Mouse (Mus musculus): ENCODE data around the gene Plek. TPM values are rescaled to one million over a fixed set of nuclear protein-coding genes. Genes with fewer than 3 reads are reported as not detected.
"Not testable (repeated sequence)": the region's sequence is repeated elsewhere in the genome, so short reads cannot be mapped to it uniquely, and the experiment has no call there.

Plek gene
- polyA plus RNA-seq, 1 experiment from 2014 or later: 3.0 TPM

DNA sequence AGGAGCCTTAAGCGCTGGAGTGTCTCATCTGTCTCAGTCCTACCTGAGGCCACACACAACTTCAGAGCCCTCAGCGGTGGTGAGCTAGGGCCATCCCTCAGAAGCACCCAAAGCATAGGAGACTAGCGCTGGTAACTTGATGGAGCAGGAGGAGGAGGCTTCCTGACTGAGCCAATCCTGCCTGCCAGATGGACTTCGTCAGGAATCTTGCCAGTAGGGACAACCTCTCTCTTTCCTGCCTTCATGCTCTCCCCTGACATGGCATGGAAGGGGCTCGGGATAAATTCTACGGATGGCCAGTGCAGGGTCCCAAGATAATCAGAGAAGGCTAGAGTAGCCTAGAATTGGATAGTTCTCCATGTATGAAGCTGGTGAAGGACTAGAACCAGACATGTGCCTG lies 29.0 kb downstream of the Plek start:
- H3K36me3 ChIP-seq: no peaks in the 10 kb centered on the region
- no peaks in the 10 kb centered on the region for H3K27me3 ChIP-seq
- H3K9ac ChIP-seq: no peak overlapping the region
- H3K4me3 ChIP-seq: no peak overlapping the region
- no peaks in the 10 kb centered on the region for H3K9me3 ChIP-seq (replicated peaks)
- no peak for ATAC-seq (replicated peaks; ENCODE audit: insufficient number of reproducible peaks, insufficient read depth, low FRiP score, low read depth)
- H3K27ac ChIP-seq: no peak overlapping the region
- no peaks in the 10 kb centered on the region for H3K4me1 ChIP-seq (replicated peaks)
- no peak overlapping the region for H3K4me2 ChIP-seq
- WGBS: 64% methylated on average over 6 of the region's 6 CpGs

- Histone ChIP-seq H3K27ac (no peak overlapping the region), H3K9ac (no peak overlapping the region), H3K27me3 (no peaks in the 10 kb centered on the region), H3K4me1 (replicated peaks) (no peaks in the 10 kb centered on the region), H3K4me3 (no peak overlapping the region), H3K9me3 (replicated peaks) (no peaks in the 10 kb centered on the region), H3K4me2 (no peak overlapping the region), H3K36me3 (no peaks in the 10 kb centered on the region)
- no peak for ATAC-seq (replicated peaks; ENCODE audit: insufficient number of reproducible peaks, insufficient read depth, low FRiP score, low read depth)
- 88% methylated on average over 7 of the region's 7 CpGs for WGBS
Observed at GRCm38 (mm10) chr11:17019328-17019727, 32.9 kb downstream of the Plek start.

GRCm38 (mm10) chr11:17012948-17013347 lies 39.2 kb downstream of the Plek start:
- Histone ChIP-seq H3K36me3 (no peaks in the 10 kb centered on the region), H3K9ac (no peak overlapping the region), H3K27ac (no peak overlapping the region), H3K4me2 (no peak overlapping the region), H3K9me3 (replicated peaks) (no peaks in the 10 kb centered on the region), H3K4me1 (replicated peaks) (no peaks in the 10 kb centered on the region), H3K27me3 (no peaks in the 10 kb centered on the region), H3K4me3 (no peak overlapping the region)
- ATAC-seq (replicated peaks; ENCODE audit: insufficient number of reproducible peaks, insufficient read depth, low FRiP score, low read depth): no peak

GRCm38 (mm10) chr11:17008498-17008941 lies 43.7 kb downstream of the Plek start:
- no peak overlapping the region for H3K4me3 ChIP-seq
- no peak for ATAC-seq (replicated peaks; ENCODE audit: insufficient number of reproducible peaks, insufficient read depth, low FRiP score, low read depth)
- no peaks in the 10 kb centered on the region for H3K36me3 ChIP-seq
- no peak overlapping the region for H3K9ac ChIP-seq
- no peak overlapping the region for H3K27ac ChIP-seq
- no peak overlapping the region for H3K4me2 ChIP-seq
- H3K27me3 ChIP-seq: no peaks in the 10 kb centered on the region
- no peaks in the 10 kb centered on the region for H3K9me3 ChIP-seq (replicated peaks)
- WGBS: 53% methylated on average over 7 of the region's 7 CpGs
- H3K4me1 ChIP-seq (replicated peaks): no peaks in the 10 kb centered on the region

GRCm38 (mm10) chr11:17007517-17008173 lies 44.5 kb downstream of the Plek start:
- Histone ChIP-seq H3K4me2 (no peak overlapping the region), H3K36me3 (no peaks in the 10 kb centered on the region), H3K4me1 (replicated peaks) (no peaks in the 10 kb centered on the region), H3K4me3 (no peak overlapping the region), H3K9ac (no peak overlapping the region), H3K9me3 (replicated peaks) (no peaks in the 10 kb centered on the region), H3K27ac (no peak overlapping the region), H3K27me3 (no peaks in the 10 kb centered on the region)
- WGBS: 76% methylated on average over 5 of the region's 5 CpGs
- ATAC-seq (replicated peaks; ENCODE audit: insufficient number of reproducible peaks, insufficient read depth, low FRiP score, low read depth): no peak

GRCm38 (mm10) chr11:17006526-17006925 lies 45.7 kb downstream of the Plek start:
- ATAC-seq (replicated peaks; ENCODE audit: insufficient number of reproducible peaks, insufficient read depth, low FRiP score, low read depth); H3K27ac ChIP-seq; H3K4me2 ChIP-seq; H3K9me3 ChIP-seq (replicated peaks); H3K36me3 ChIP-seq; H3K4me3 ChIP-seq; H3K4me1 ChIP-seq (replicated peaks); H3K9ac ChIP-seq; H3K27me3 ChIP-seq: not testable (repeated sequence)
- 82% methylated on average over 3 of the region's 3 CpGs for WGBS

GRCm38 (mm10) chr11:17004899-17005846 lies 47.0 kb downstream of the Plek start:
- Histone ChIP-seq H3K36me3 (no peaks in the 10 kb centered on the region), H3K27ac (no peak overlapping the region), H3K4me1 (replicated peaks) (no peaks in the 10 kb centered on the region), H3K9me3 (replicated peaks) (no peaks in the 10 kb centered on the region), H3K4me2 (no peak overlapping the region), H3K9ac (no peak overlapping the region), H3K27me3 (no peaks in the 10 kb centered on the region), H3K4me3 (no peak overlapping the region)
- WGBS: 59% methylated on average over 4 of the region's 4 CpGs
- no peak for ATAC-seq (replicated peaks; ENCODE audit: insufficient number of reproducible peaks, insufficient read depth, low FRiP score, low read depth)

DNA sequence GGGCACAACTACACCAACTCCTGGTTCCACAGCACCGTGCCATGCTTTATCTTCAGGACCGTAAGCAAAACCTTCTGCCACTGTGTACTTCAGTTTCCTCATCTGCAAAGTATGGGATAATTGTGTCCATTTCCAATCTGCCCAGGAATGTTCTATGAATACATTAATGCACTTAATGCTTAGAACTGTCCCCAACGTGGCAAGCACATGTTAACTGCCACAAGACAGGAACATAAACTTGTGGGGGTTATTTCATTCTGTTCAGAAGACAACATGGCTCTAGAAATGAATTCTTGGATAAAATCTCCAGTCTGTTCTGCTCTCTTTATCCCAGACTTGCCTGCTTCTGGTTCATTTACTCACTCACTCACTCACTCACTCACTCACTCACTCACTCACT lies 48.4 kb downstream of the Plek start:
- H3K9me3 ChIP-seq (replicated peaks): no peaks in the 10 kb centered on the region
- ATAC-seq (replicated peaks; ENCODE audit: insufficient number of reproducible peaks, insufficient read depth, low FRiP score, low read depth): no peak
- no peak overlapping the region for H3K27ac ChIP-seq
- no peaks in the 10 kb centered on the region for H3K27me3 ChIP-seq
- no peak overlapping the region for H3K4me2 ChIP-seq
- no peak overlapping the region for H3K4me3 ChIP-seq
- no peaks in the 10 kb centered on the region for H3K36me3 ChIP-seq
- no peaks in the 10 kb centered on the region for H3K4me1 ChIP-seq (replicated peaks)
- H3K9ac ChIP-seq: no peak overlapping the region
- WGBS: 74% methylated on average over 3 of the region's 3 CpGs

DNA sequence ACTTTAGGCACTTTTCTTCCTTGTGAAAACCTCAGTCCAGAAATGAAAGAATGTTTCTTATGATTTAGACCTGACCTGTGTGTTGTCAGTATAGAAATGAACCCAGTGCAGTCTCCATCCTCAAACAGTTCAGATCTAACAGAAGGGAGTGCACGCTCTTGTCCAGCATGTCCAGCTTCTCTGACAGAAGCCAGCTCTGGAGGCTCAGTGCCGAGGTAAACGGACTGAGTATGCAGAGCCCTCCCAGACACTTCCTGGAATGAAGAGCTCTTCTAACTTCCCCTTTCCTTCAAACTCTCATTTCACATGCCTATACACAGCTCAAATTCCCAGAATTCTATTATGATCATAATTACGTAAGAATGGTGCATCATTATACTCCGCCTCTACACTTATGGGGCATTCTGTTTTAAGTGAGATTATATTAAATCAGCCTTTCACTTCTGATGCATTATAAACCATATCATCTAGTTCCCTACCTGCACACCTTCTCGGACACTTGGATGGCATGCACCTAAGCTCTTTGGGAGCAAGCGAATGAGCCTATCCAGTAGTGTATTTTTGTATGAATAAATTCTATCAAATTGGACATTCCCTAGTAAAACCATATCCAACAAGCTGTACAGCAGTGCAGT lies 49.3 kb downstream of the Plek start:
- no peak overlapping the region for H3K4me3 ChIP-seq
- H3K27me3 ChIP-seq: no peaks in the 10 kb centered on the region

DNA sequence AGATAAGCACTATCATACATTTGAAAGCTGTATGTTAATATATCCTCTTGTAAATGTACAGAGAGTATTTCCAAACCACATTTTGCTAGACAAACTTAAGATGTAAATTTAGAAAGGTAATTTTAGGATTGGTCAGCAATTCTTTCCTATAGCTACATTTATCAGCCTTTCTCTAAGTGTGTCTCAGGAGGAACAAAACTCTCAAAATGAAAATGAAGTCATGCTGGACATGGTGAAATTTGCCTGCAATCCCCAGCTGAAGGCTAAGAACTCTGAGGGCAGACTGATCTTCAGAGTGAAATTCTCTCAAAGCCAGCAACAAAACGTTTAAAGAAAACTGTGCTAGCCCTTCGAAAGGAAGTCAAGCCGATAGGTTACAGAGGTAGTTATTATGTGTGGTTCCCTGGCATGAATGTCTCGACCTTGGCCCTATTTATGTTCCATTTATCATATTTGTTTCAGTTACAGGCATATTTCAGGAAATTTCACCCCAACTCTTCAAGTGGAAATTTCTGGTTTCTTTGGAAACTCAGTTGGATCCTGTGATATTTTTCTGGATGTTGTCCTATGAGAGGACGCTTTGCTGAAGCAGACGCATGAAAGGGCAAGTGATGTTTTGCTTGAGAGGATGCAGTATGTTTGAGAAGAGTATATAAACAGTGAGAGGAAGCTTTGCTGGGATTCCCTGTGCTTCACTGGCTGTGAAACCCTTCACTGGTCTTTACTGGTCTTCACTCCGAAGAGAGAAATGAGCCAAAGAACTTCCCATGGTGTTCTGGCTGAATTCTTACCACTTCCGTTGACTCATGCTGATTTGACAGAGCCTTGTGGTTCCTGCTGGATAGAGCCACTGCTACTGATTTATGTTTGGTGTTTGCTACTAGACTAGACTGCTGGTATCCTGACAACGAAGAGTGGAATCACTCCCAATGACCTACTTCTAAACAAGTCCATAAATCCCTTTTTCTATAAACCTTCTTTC lies 51.5 kb downstream of the Plek start:
- WGBS: 68% methylated on average over 9 of the region's 9 CpGs
- Histone ChIP-seq H3K4me1 (replicated peaks) (no peaks in the 10 kb centered on the region), H3K9ac (no peak overlapping the region), H3K27ac (no peak overlapping the region), H3K4me3 (no peak overlapping the region), H3K27me3 (no peaks in the 10 kb centered on the region), H3K9me3 (replicated peaks) (no peaks in the 10 kb centered on the region), H3K4me2 (no peak overlapping the region), H3K36me3 (no peaks in the 10 kb centered on the region)
- no peak for ATAC-seq (replicated peaks; ENCODE audit: insufficient number of reproducible peaks, insufficient read depth, low FRiP score, low read depth)

More for the DNA sequence above, 49.3 kb downstream of the Plek start:
- WGBS: 71% methylated on average over 7 of the region's 7 CpGs
- Histone ChIP-seq H3K27ac (no peak overlapping the region), H3K9ac (no peak overlapping the region), H3K9me3 (replicated peaks) (no peaks in the 10 kb centered on the region), H3K36me3 (no peaks in the 10 kb centered on the region), H3K4me2 (no peak overlapping the region), H3K4me1 (replicated peaks) (no peaks in the 10 kb centered on the region)
- no peak for ATAC-seq (replicated peaks; ENCODE audit: insufficient number of reproducible peaks, insufficient read depth, low FRiP score, low read depth)

- no peak overlapping the region for H3K4me3 ChIP-seq
- H3K27me3 ChIP-seq: no peaks in the 10 kb centered on the region
- no peaks in the 10 kb centered on the region for H3K9me3 ChIP-seq (replicated peaks)
- H3K4me2 ChIP-seq: no peak overlapping the region
- ATAC-seq (replicated peaks; ENCODE audit: insufficient number of reproducible peaks, insufficient read depth, low FRiP score, low read depth): no peak
- no peak overlapping the region for H3K27ac ChIP-seq
- H3K36me3 ChIP-seq: no peaks in the 10 kb centered on the region
- no peak overlapping the region for H3K9ac ChIP-seq
- no peaks in the 10 kb centered on the region for H3K4me1 ChIP-seq (replicated peaks)
Observed at GRCm38 (mm10) chr11:16999933-17000332, 52.2 kb downstream of the Plek start.
